In genomic region chr10:83645716-83645990, GRCm38 (mm10) we compare ENCODE assay signal across 11 mouse cellular contexts. TPM values are rescaled to one million over a fixed set of nuclear protein-coding genes. Genes with fewer than 3 reads are reported as not detected.
DNase-seq lines count a peak whose midpoint lies in the region; ATAC-seq and TF ChIP-seq lines count a peak whose summit lies in the region.
"Had no signal": no experiment of that assay in that cellular context is flagged by ENCODE, and none has a peak within 500 bp of the region (broad histone marks: within the 10 kb centered on the region; RNA-seq: fewer than 3 reads in every experiment).

No protein-coding gene starts in this region.

- DNase-seq in heart, postnatal 10 days, result no peak
- DNase-seq in lung, postnatal 0 days (ENCODE audit: low spot score), result no peak
- DNase-seq in lung, postnatal 25 days (ENCODE audit: low spot score), result no peak
- DNase-seq in embryo, embryonic 9.5 days (ENCODE audit: extremely low spot score), result no peak
- DNase-seq: left cerebral cortex, postnatal 4 days; retina, postnatal 1 day had no signal

- no peak for ATAC-seq in heart, embryonic 15.5 days (replicated peaks; ENCODE audit: insufficient number of reproducible peaks, insufficient read depth, low FRiP score, low read depth)
- ATAC-seq in lung, postnatal 0 days, result no peak
- no peak for ATAC-seq in liver, embryonic 12.5 days
- ATAC-seq in stomach, embryonic 16.5 days (ENCODE audit: insufficient read depth, low FRiP score), result no peak
- ATAC-seq: inflammation-experienced regulatory T-cells, adult 6 months had no signal

- WGBS in heart, embryonic 15.5 days, result 81% methylated on average over 3 of the region's 3 CpGs
- 85% methylated on average over 3 of the region's 3 CpGs for WGBS in lung, postnatal 0 days
- WGBS in liver, embryonic 12.5 days (ENCODE audit: insufficient replicate concordance), result 87% methylated on average over 3 of the region's 3 CpGs
- WGBS in stomach, embryonic 16.5 days, result 75% methylated on average over 3 of the region's 3 CpGs

- no peak for TF ChIP-seq EP300 in lung, postnatal 0 days (IDR thresholded peaks at IDR 0.05)

- H3K4me1 ChIP-seq in heart, embryonic 15.5 days (replicated peaks), result peaks cover 36% of the 10 kb centered on the region
- H3K4me1 ChIP-seq in lung, postnatal 0 days (ENCODE audit: insufficient read depth, low read depth, low read length), result peaks cover 23% of the 10 kb centered on the region; the same call in 1 of the 2 replicates
- H3K4me1 ChIP-seq in liver, embryonic 12.5 days, result peaks cover 59% of the 10 kb centered on the region
- peaks cover 26% of the 10 kb centered on the region for H3K4me1 ChIP-seq in stomach, embryonic 16.5 days (ENCODE audit: control insufficient read depth, insufficient read depth, low read length)

- H3K4me3 ChIP-seq in heart, embryonic 15.5 days, result no peak overlapping the region
- no peak overlapping the region for H3K4me3 ChIP-seq in lung, postnatal 0 days (ENCODE audit: low read depth, low read length)
- H3K4me3 ChIP-seq in liver, embryonic 12.5 days, result no peak overlapping the region
- H3K4me3 ChIP-seq in stomach, embryonic 16.5 days (replicated peaks; ENCODE audit: low read length), result no peak overlapping the region
- H3K4me3 ChIP-seq: erythroblast, embryonic 14.5 days had no signal

- no peak overlapping the region for H3K9ac ChIP-seq in heart, embryonic 15.5 days
- no peak overlapping the region for H3K9ac ChIP-seq in lung, postnatal 0 days (replicated peaks; ENCODE audit: low read depth)
- no peak overlapping the region for H3K9ac ChIP-seq in liver, embryonic 12.5 days
- no peak overlapping the region for H3K9ac ChIP-seq in stomach, embryonic 16.5 days (ENCODE audit: low read length)

- 0 out of 2 replicates have a peak overlapping the region, but pooled peaks have one; percentile 47 for H3K4me2 ChIP-seq in heart, embryonic 15.5 days
- H3K4me2 ChIP-seq in lung, postnatal 0 days (replicated peaks; ENCODE audit: low read depth, low read length), result no peak overlapping the region
- H3K4me2 ChIP-seq in liver, embryonic 12.5 days, result peak overlapping the region; percentile 59
- H3K4me2 ChIP-seq in stomach, embryonic 16.5 days (ENCODE audit: low read depth, low read length), result peak overlapping the region; percentile 81; the same call in 1 of the 2 replicates

- no peak for TF ChIP-seq CTCF in lung, postnatal 0 days (IDR thresholded peaks at IDR 0.05)

- no peaks in the 10 kb centered on the region for H3K27me3 ChIP-seq in heart, embryonic 15.5 days
- no peaks in the 10 kb centered on the region for H3K27me3 ChIP-seq in lung, postnatal 0 days (replicated peaks; ENCODE audit: insufficient read depth, low read length)
- H3K27me3 ChIP-seq in liver, embryonic 12.5 days (replicated peaks), result peaks cover 70% of the 10 kb centered on the region
- no peaks in the 10 kb centered on the region for H3K27me3 ChIP-seq in stomach, embryonic 16.5 days (ENCODE audit: control insufficient read depth, insufficient read depth, low read length)

- intact Hi-C loops in heart, postnatal 10 days (cut with DNase I), result loop anchor here (5.0 kb wide), 2 partner anchors 98 to 132 kb away; no protein-coding TSS in a partner anchor

- no peaks in the 10 kb centered on the region for H3K9me3 ChIP-seq in heart, embryonic 15.5 days (replicated peaks)
- H3K9me3 ChIP-seq in lung, postnatal 0 days (ENCODE audit: low read length), result no peaks in the 10 kb centered on the region
- H3K9me3 ChIP-seq in liver, embryonic 12.5 days (replicated peaks), result no peaks in the 10 kb centered on the region
- no peaks in the 10 kb centered on the region for H3K9me3 ChIP-seq in stomach, embryonic 16.5 days (replicated peaks; ENCODE audit: control insufficient read depth, low read length)

- no peaks in the 10 kb centered on the region for H3K36me3 ChIP-seq in heart, embryonic 15.5 days
- H3K36me3 ChIP-seq in lung, postnatal 0 days (ENCODE audit: insufficient read depth, low read length), result no peaks in the 10 kb centered on the region
- H3K36me3 ChIP-seq in liver, embryonic 12.5 days, result no peaks in the 10 kb centered on the region
- no peaks in the 10 kb centered on the region for H3K36me3 ChIP-seq in stomach, embryonic 16.5 days (ENCODE audit: control insufficient read depth, insufficient read depth, low read length)

- H3K27ac ChIP-seq in heart, embryonic 15.5 days, result peak overlapping the region; percentile 76; the same call in 1 of the 2 replicates
- 0 out of 2 replicates have a peak overlapping the region, but pooled peaks have one; percentile 28 for H3K27ac ChIP-seq in lung, postnatal 0 days (ENCODE audit: low read length)
- H3K27ac ChIP-seq in liver, embryonic 12.5 days, result peak overlapping the region; percentile 69
- peak overlapping the region; percentile 89 for H3K27ac ChIP-seq in stomach, embryonic 16.5 days (ENCODE audit: low read length)

RNA-seq across cellular contexts. Expression of gene Appl2, which starts 2.9 kb away (rescaled TPM):
- 34.0 and 36.5 TPM in 2 replicates for polyA plus RNA-seq in heart, embryonic 15.5 days (2015; fragmentation: Nextera tagmentation; extraction: Ambion mirVana)
- total RNA-seq in heart, postnatal 10 days (2021), result 10 to 100 TPM; 42.9 to 45.9 TPM
- 40.5 and 54.3 TPM in 2 replicates for polyA plus RNA-seq in lung, postnatal 0 days (2015; fragmentation: Nextera tagmentation; extraction: Ambion mirVana)
- 15.1 and 15.2 TPM in 2 replicates for polyA plus RNA-seq in liver, embryonic 12.5 days (2016; fragmentation: Nextera tagmentation; extraction: Ambion mirVana)
- polyA plus RNA-seq in stomach, embryonic 16.5 days (2015; fragmentation: Nextera tagmentation; extraction: Ambion mirVana), result 81.9 and 86.7 TPM in 2 replicates

Comparison
In these comparisons a context has a peak if more than half of its experiments do, and no peak if none do; other contexts are left out.
1. H3K27ac ChIP-seq: peak in every context shown above with its lines; median percentile 89 in stomach, embryonic 16.5 days; 76 in heart, embryonic 15.5 days; 69 in liver, embryonic 12.5 days; 28 in lung, postnatal 0 days.